ENCODE assay signal across 12 mouse cellular contexts in the genomic region with DNA sequence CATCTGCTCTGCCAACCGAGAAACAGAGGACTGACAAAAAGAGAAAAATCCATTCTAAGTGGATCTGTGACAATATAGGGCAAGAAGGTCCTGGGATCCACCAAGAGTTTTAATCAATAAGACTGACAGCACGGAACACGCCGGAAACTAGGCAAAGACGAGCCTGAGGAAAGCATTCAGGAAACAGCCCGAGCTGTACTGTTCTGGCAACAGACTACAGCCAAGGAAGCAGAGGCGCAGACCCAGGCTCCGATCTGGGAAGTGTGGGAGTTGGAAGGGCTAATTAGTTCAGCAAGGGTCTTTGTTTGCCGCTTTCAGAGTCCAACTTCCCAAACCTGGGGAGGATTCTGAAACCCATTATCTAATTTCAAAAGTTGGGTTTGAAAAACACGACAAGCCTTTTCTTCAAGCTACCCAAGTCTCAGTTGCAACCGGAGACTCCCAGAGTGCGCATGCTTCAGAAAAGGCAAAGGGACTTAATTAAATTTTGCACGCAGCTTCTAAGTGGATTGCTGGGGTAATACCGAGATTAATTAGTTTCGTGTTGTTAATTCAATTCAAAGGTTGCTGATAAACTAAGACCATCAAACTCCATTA.
A peak's percentile ranks its signal among the peaks of the same experiment; 100 is the strongest.
DNase-seq lines count a peak whose midpoint lies in the region; ATAC-seq lines count a peak whose summit lies in the region.
"Had no signal": no experiment of that assay in that cellular context is flagged by ENCODE, and none has a peak within 500 bp of the region (broad histone marks: within the 10 kb centered on the region; RNA-seq: fewer than 3 reads in every experiment).

No protein-coding gene starts in this region.

- ATAC-seq in erythroblast, adult 5-6 weeks (replicated peaks; ENCODE audit: low FRiP score, poor library complexity, severe bottlenecking), result no peak

- peak; percentile 22 for DNase-seq in embryo, embryonic 10.5 days (ENCODE audit: low spot score)
- DNase-seq in embryo, embryonic 9.5 days (ENCODE audit: extremely low spot score), result no peak
- peak; percentile 2 for DNase-seq in right cerebral cortex, adult 18-20 months
- DNase-seq in right cerebral cortex, postnatal 14 days, result no peak
- DNase-seq in layer of hippocampus, postnatal 14 days (ENCODE audit: low spot score in 2 of 2), result peak; percentile 25 to 33
- DNase-seq in cerebellum, adult 9-11 months, result no peak
- no peak for DNase-seq in kidney, adult 9 months
- DNase-seq: embryo, embryonic 11 days; gastrocnemius, postnatal 10 days; heart, postnatal 36 days; liver, embryonic 13.5 days had no signal

Comparison
In these comparisons a context has a peak if more than half of its experiments do, and no peak if none do; other contexts are left out.
1. DNase-seq: peak in embryo, embryonic 10.5 days (single experiment), right cerebral cortex, adult 18-20 months (single experiment) and layer of hippocampus, postnatal 14 days (2 of 2); none in embryo, embryonic 9.5 days (single experiment), right cerebral cortex, postnatal 14 days (single experiment), cerebellum, adult 9-11 months (single experiment) and kidney, adult 9 months (single experiment).